Mouse (Mus musculus) limb, embryonic 13.5 days (tissue): ENCODE results near the gene Iffo2. TPM values are rescaled to one million over a fixed set of nuclear protein-coding genes. Genes with fewer than 3 reads are reported as not detected.
A peak's percentile ranks its signal among the peaks of the same experiment; 100 is the strongest.

Experiments
- ATAC-seq: fragments of 200-750 bp; cut with Nextera tagmentation; 2 replicates; pipeline ENCODE4 v1.8.0; 2017; ENCODE audit warnings: low read depth, moderate number of reproducible peaks, moderate TSS enrichment; ENCODE audit not compliant: low FRiP score
- H3K27ac ChIP-seq: fragments of 300-500 bp; sonication (generic); 2 replicates; pipeline ENCODE4 v1.5.1; 2015; ENCODE audit warnings: inconsistent platforms, mild to moderate bottlenecking, moderate library complexity
- H3K27me3 ChIP-seq: fragments of 300-500 bp; sonication (generic); 2 replicates; pipeline ENCODE4 v1.6.1; 2015; ENCODE audit warnings: mild to moderate bottlenecking, inconsistent platforms
- H3K36me3 ChIP-seq: fragments of 300-500 bp; sonication (generic); 2 replicates; pipeline ENCODE4 v1.6.1; 2015; ENCODE audit warnings: inconsistent platforms, mild to moderate bottlenecking, moderate library complexity
- H3K4me1 ChIP-seq: fragments of 300-500 bp; sonication (generic); 2 replicates; pipeline ENCODE4 v1.6.1; 2015; ENCODE audit warnings: inconsistent platforms
- H3K4me2 ChIP-seq: fragments of 300-500 bp; sonication (generic); replicated peaks from 2 replicates; pipeline ENCODE4 v1.6.1; 2015; ENCODE audit warnings: inconsistent platforms, mild to moderate bottlenecking, moderate library complexity
- H3K4me3 ChIP-seq: fragments of 300-500 bp; sonication (generic); 2 replicates; pipeline ENCODE4 v1.5.1; 2015; ENCODE audit warnings: moderate library complexity, mild to moderate bottlenecking, inconsistent platforms
- H3K9ac ChIP-seq: fragments of 300-500 bp; sonication (generic); 2 replicates; pipeline ENCODE4 v1.6.1; 2015; ENCODE audit warnings: mild to moderate bottlenecking, inconsistent platforms
- H3K9me3 ChIP-seq: fragments of 300-500 bp; sonication (generic); 2 replicates; pipeline ENCODE4 v1.6.1; 2016; ENCODE audit warnings: inconsistent platforms
- WGBS: fragments of 180-500 bp; shearing (Covaris S2); methylation state at CpG from one replicate; pipeline ENCODE4 v1.1.7; 2015; 5-methylcytosine and 5-hydroxymethylcytosine counted together
- polyA plus RNA-seq: library from polyadenylated mRNA; unstranded; fragments of >200 nt; fragmentation: Nextera tagmentation; extraction: Ambion mirVana; gene quantifications from 2 replicates; pipeline ENCODE4 v1.2.1, GENCODE M21; 2015

The Iffo2 gene
- polyA plus RNA-seq, 1 experiment from 2014 or later = 4.6 TPM

- no peak overlapping the region for H3K4me2 ChIP-seq
- no peak overlapping the region for H3K27ac ChIP-seq
- ATAC-seq = peak; percentile 8; the same call in 1 of the 2 replicates
- no peak overlapping the region for H3K4me3 ChIP-seq
- H3K9me3 ChIP-seq = no peaks in the 10 kb centered on the region
- WGBS = 42% methylated on average over 7 of the region's 7 CpGs
- no peaks in the 10 kb centered on the region for H3K27me3 ChIP-seq
- peaks cover 13% of the 10 kb centered on the region for H3K4me1 ChIP-seq
- H3K9ac ChIP-seq = no peak overlapping the region
- H3K36me3 ChIP-seq = no peaks in the 10 kb centered on the region
These were observed 5.4 kb downstream of the Iffo2 start for GRCm38 (mm10) chr4:139535719-139536118.

- Histone ChIP-seq H3K27ac (no peak overlapping the region), H3K4me1 (peaks cover 13% of the 10 kb centered on the region), H3K9me3 (no peaks in the 10 kb centered on the region), H3K27me3 (no peaks in the 10 kb centered on the region), H3K9ac (no peak overlapping the region), H3K36me3 (no peaks in the 10 kb centered on the region), H3K4me3 (no peak overlapping the region), H3K4me2 (no peak overlapping the region)
- 83% methylated on average over 9 of the region's 9 CpGs for WGBS
- ATAC-seq = no peak
These were observed 6.4 kb downstream of the Iffo2 start for GRCm38 (mm10) chr4:139536706-139537105.

- H3K9ac ChIP-seq = no peak overlapping the region
- H3K4me3 ChIP-seq = no peak overlapping the region
- H3K9me3 ChIP-seq = no peaks in the 10 kb centered on the region
- H3K36me3 ChIP-seq = no peaks in the 10 kb centered on the region
- H3K27ac ChIP-seq = no peak overlapping the region
- H3K4me1 ChIP-seq = peaks cover 6% of the 10 kb centered on the region
- no peaks in the 10 kb centered on the region for H3K27me3 ChIP-seq
- no peak for ATAC-seq
- H3K4me2 ChIP-seq = no peak overlapping the region
- WGBS = 90% methylated on average over 7 of the region's 7 CpGs
These were observed 10.4 kb downstream of the Iffo2 start for GRCm38 (mm10) chr4:139540784-139541183.

DNA sequence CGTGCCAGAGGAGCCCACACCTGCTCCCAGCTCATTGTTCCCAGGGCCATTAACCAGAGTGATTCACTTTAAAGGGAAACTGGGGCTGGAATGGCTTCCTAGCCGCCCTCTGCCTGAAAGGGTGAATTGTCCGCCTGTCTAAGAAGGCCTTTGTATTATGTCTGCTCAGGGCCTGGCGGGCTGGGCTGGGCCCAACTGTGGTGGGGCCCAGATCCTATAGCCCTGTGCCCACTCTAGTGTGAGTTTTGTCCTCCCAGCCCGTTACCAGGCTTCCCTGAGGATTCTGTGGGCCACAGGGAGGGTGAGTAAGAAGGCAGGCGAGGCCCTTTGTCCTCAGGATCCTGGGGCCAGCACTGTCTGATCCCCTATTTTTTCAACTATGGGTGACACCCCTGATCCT lies 15.4 kb downstream of the Iffo2 start:
- WGBS = 72% methylated on average over 6 of the region's 6 CpGs
- Histone ChIP-seq H3K4me1 (no peaks in the 10 kb centered on the region), H3K27me3 (no peaks in the 10 kb centered on the region), H3K9ac (no peak overlapping the region), H3K4me2 (no peak overlapping the region), H3K27ac (no peak overlapping the region), H3K4me3 (no peak overlapping the region), H3K9me3 (no peaks in the 10 kb centered on the region), H3K36me3 (no peaks in the 10 kb centered on the region)
- ATAC-seq = no peak

- H3K4me2 ChIP-seq = no peak overlapping the region
- ATAC-seq = no peak
- H3K27me3 ChIP-seq = no peaks in the 10 kb centered on the region
- H3K9ac ChIP-seq = no peak overlapping the region
- no peaks in the 10 kb centered on the region for H3K4me1 ChIP-seq
- H3K36me3 ChIP-seq = no peaks in the 10 kb centered on the region
- 0 out of 2 replicates have a peak, but pooled peaks cover 5% of the 10 kb centered on the region for H3K9me3 ChIP-seq
- 79% methylated on average over 7 of the region's 7 CpGs for WGBS
- H3K27ac ChIP-seq = no peak overlapping the region
- no peak overlapping the region for H3K4me3 ChIP-seq
These were observed 19.1 kb downstream of the Iffo2 start for GRCm38 (mm10) chr4:139549448-139549847.

- Histone ChIP-seq H3K36me3 (no peaks in the 10 kb centered on the region), H3K9ac (no peak overlapping the region), H3K27me3 (no peaks in the 10 kb centered on the region), H3K27ac (no peak overlapping the region), H3K4me1 (no peaks in the 10 kb centered on the region), H3K9me3 (0 out of 2 replicates have a peak, but pooled peaks cover 5% of the 10 kb centered on the region), H3K4me2 (no peak overlapping the region), H3K4me3 (no peak overlapping the region)
- WGBS = 82% methylated on average over 11 of the region's 11 CpGs
- no peak for ATAC-seq
These were observed 24.9 kb downstream of the Iffo2 start for GRCm38 (mm10) chr4:139555235-139555634.

DNA sequence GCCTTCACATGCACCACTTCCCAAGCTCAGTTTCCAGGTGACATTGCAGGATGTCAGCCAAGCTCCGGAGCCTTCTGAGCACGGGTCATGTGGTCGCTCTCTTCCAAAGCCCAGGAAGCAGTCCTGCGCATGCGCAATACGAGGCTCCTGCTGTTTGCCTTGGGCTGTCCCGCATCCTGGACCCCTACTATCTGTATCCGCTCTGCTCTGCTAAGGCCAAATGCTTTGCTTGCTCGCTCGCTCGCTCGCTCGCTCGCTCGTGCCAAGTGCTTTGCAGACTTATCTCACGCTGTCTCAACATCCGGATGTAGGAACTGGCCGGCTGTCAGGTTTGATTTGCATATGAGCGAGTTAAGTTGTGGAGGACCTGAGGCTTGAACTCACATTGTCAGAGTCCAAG lies 25.6 kb downstream of the Iffo2 start:
- no peak for ATAC-seq
- WGBS = 74% methylated on average over 19 of the region's 19 CpGs

GRCm38 (mm10) chr4:139568361-139568760 lies 38.0 kb downstream of the Iffo2 start:
- Histone ChIP-seq H3K36me3 (no peaks in the 10 kb centered on the region), H3K4me3 (no peak overlapping the region), H3K9me3 (no peaks in the 10 kb centered on the region), H3K4me1 (0 out of 2 replicates have a peak, but pooled peaks cover 5% of the 10 kb centered on the region), H3K27ac (no peak overlapping the region), H3K4me2 (no peak overlapping the region), H3K9ac (no peak overlapping the region), H3K27me3 (peaks cover 7% of the 10 kb centered on the region; the same call in 1 of the 2 replicates)
- ATAC-seq = no peak
- 84% methylated on average over 15 of the region's 15 CpGs for WGBS

More for the DNA sequence above, 25.6 kb downstream of the Iffo2 start:
- no peak overlapping the region for H3K27ac ChIP-seq
- no peak overlapping the region for H3K9ac ChIP-seq
- H3K4me2 ChIP-seq = no peak overlapping the region
- no peaks in the 10 kb centered on the region for H3K27me3 ChIP-seq
- no peaks in the 10 kb centered on the region for H3K4me1 ChIP-seq
- no peak overlapping the region for H3K4me3 ChIP-seq
- H3K36me3 ChIP-seq = no peaks in the 10 kb centered on the region
- H3K9me3 ChIP-seq = 0 out of 2 replicates have a peak, but pooled peaks cover 5% of the 10 kb centered on the region

DNA sequence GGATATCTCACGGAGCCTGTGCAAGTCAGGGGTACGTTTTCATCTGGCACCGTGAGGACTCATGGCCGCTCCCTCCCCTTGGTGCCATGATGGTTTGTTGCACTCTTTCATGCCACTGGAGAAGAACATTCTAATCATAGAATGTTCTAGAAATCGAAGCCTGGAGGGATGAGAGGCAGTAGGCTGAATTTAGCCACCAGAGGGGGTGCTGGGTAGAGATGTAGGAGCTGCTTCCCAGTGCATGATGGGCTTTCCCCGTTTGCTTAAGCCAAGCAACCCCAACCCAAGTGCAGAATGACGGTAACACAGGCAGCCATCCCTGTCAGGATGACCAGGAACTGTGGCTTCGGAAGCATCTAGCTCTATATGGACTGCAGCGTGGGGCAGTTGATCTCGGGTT lies 40.4 kb downstream of the Iffo2 start:
- peaks cover 7% of the 10 kb centered on the region; the same call in 1 of the 2 replicates for H3K27me3 ChIP-seq
- 80% methylated on average over 10 of the region's 10 CpGs for WGBS
- peaks cover 16% of the 10 kb centered on the region for H3K4me1 ChIP-seq
- no peak for ATAC-seq
- H3K9ac ChIP-seq = no peak overlapping the region
- no peak overlapping the region for H3K4me2 ChIP-seq
- H3K9me3 ChIP-seq = no peaks in the 10 kb centered on the region
- no peak overlapping the region for H3K27ac ChIP-seq
- H3K4me3 ChIP-seq = no peak overlapping the region
- no peaks in the 10 kb centered on the region for H3K36me3 ChIP-seq

DNA sequence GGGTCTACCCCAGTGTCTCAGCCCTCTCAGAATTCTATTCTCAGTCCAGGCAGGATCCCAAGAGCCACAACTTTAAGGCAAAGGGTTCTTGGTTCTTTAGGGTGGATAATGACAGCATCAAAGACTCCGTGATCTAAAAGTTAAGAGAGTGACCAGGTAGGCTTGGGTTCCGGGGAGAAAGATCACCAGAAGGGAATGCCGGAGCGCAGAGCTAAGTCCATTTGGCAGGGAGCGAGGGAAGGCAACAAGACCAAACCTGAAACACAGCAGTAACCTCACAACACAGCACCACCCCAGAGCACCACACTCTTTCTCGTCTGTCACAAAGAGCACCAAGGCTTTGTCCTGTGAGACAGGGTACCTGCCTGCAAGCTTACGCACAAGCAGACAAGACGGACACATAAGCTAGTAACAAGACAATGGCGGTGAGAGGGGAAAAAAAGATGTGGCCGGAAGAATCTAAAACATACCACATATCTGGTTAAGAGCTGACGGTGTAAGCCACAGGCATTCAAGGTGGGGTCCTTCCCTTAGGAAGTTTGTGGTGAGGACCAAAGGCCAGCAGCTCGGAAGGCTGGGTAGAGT lies 42.7 kb downstream of the Iffo2 start:
- H3K36me3 ChIP-seq = no peaks in the 10 kb centered on the region
- peaks cover 7% of the 10 kb centered on the region; the same call in 1 of the 2 replicates for H3K27me3 ChIP-seq
- H3K9ac ChIP-seq = no peak overlapping the region
- no peak overlapping the region; the same call in 1 of the 2 replicates for H3K4me2 ChIP-seq
- WGBS = 78% methylated on average over 12 of the region's 12 CpGs
- H3K4me3 ChIP-seq = no peak overlapping the region
- no peaks in the 10 kb centered on the region for H3K9me3 ChIP-seq
- peaks cover 35% of the 10 kb centered on the region for H3K4me1 ChIP-seq
- no peak for ATAC-seq
- no peak overlapping the region for H3K27ac ChIP-seq

GRCm38 (mm10) chr4:139574156-139574798 lies 43.9 kb downstream of the Iffo2 start:
- Histone ChIP-seq H3K4me3 (peak overlapping the region; percentile 78), H3K9ac (peak overlapping the region; percentile 89), H3K36me3 (no peaks in the 10 kb centered on the region), H3K4me2 (peak overlapping the region; percentile 96), H3K9me3 (no peaks in the 10 kb centered on the region), H3K27me3 (peaks cover 7% of the 10 kb centered on the region; the same call in 1 of the 2 replicates), H3K4me1 (peaks cover 47% of the 10 kb centered on the region), H3K27ac (peak overlapping the region; percentile 84)
- peak; percentile 95 for ATAC-seq
- WGBS = under 1% methylated on average over 48 of the region's 52 CpGs

DNA sequence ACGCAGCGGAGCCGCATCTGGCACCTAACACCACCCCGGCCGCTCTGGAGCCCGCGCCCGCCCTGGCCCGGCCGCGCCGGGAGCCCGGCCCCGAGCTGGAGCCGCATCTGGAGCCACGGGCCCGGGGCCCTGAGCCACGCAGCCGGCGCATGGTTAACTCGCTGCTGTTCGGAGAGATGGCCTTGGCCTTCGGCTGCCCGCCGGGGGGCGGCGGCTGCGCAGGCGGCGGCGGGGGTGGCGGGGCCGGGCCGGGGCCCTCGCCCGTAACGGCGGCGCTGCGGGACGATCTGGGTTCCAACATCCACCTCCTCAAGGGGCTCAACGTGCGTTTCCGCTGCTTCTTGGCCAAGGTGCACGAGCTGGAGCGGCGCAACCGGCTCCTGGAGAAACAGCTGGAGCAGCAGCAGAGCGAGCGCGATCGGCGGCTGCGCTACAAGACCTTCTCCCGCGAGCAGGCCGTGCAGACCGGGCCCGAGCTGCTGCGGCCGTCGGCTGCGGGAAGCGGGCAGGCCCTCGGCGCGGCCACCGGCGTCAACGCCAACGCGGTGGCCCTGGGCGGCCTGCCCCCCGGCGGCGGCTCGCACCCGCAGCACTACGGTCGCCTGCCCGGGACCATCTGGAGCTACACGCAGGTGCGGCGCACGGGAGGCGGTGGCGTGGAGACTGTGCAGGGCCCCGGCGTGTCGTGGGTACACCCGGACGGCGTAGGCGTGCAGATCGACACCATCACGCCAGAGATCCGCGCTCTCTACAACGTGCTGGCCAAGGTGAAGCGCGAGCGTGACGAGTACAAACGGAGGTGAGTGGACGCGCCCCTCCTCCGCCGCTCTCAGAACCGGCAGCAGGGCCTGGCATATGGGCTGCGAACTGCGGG lies 44.7 kb downstream of the Iffo2 start:
- under 1% methylated on average over 103 of the region's 111 CpGs for WGBS
- peaks cover 7% of the 10 kb centered on the region; the same call in 1 of the 2 replicates for H3K27me3 ChIP-seq
- ATAC-seq = peak; percentile 53
- H3K36me3 ChIP-seq = no peaks in the 10 kb centered on the region
- peak overlapping the region; percentile 84 for H3K27ac ChIP-seq
- no peaks in the 10 kb centered on the region for H3K9me3 ChIP-seq
- peaks cover 55% of the 10 kb centered on the region for H3K4me1 ChIP-seq
- H3K9ac ChIP-seq = peak overlapping the region; percentile 89
- peak overlapping the region; percentile 78 for H3K4me3 ChIP-seq
- H3K4me2 ChIP-seq = peak overlapping the region; percentile 96
